Mouse (Mus musculus): ENCODE measurements at regions not wholly inside any gene's neighbourhood (a gene's known extent, or its start where the extent isn't known, plus 50 kb on each side); places are given as distances from the start of the nearest gene placed in this dataset.
"Not testable (repeated sequence)": the region's sequence is repeated elsewhere in the genome, so short reads cannot be mapped to it uniquely, and the experiment has no call there.

DNA sequence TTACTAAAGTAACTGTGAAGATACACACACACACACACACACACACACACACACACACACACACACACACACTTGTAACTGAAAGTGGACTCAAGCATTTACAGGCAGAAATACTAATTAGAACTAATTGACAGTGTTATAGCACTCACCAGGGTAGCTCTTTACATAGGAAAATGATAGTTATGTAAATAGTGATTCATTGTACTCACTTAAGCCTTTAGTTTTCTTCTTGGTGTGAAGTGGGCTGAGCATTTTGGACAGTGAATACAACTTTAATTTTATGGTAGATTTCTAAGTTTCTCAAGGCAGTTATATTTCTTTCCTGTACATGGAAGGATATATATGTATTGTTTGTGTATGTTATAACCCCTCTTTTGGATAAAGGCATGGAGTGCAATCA is 704.5 kb upstream of the Nr2f1 start:
- no peak for DNase-seq (ENCODE audit: low spot score)

DNA sequence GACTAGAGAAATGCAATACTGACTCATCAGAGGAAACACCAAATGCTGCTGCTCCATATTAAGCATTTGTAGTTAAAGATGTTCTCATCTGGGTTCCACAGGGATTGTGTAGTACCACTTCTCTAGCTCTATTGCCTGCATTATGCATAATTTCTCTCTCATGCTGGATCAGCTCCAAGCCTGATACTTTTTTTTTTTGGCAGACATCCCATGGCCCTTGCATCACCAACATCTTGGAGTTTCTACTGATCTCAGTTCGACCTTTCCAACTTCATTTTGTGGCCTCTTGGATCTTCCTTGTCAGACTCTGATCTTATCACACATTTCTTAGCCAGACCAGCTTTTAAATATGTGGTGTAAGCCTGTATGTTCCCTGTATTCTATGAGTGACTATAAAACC is 701.1 kb upstream of the Nr2f1 start:
- no peak for DNase-seq (ENCODE audit: low spot score)

- no peak for DNase-seq (ENCODE audit: low spot score)
Measured at GRCm38 (mm10) chr13:78892252-78892651, 692.7 kb upstream of the Nr2f1 start.

- DNase-seq (ENCODE audit: low spot score) = no peak
Measured at GRCm38 (mm10) chr13:78883062-78883461, 683.5 kb upstream of the Nr2f1 start.

DNA sequence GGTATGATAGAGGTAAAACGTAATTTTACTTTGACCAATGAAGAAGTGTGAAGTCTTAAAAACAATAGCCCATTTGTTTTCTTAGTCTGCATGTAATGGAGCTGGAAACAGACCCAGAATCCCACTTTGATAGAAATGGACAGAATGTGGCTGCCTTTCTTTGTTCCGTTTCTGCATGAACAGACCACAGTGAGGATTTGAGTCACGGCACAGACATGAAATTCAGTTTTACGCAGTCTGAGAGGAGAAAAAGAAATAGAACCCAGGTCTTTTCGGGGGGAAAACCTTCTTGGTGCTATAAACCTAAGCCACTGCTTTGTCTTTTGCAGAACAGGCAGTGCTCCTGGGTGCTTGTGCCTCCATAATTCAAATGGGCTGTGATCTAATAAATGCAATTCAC is 673.0 kb upstream of the Nr2f1 start:
- DNase-seq (ENCODE audit: low spot score) = no peak

DNA sequence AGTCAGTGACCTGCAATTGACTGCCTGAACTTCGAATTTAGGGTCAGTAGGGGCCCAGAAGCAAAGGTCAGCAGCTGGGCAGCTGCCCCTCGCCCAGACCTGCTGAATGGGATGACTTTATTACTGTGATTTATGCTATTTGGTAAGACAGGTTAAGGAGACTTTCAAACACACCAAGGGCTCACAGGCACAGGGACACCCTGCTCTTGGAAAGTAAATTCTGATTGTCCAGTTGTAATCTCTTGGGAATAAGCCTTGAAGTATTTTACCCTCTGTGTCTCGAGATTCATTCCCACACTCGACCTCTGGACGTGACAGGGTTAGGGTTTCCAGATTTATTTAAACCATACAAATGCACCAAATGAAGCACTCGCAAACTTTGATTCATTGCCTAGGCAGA is 672.4 kb upstream of the Nr2f1 start:
- DNase-seq (ENCODE audit: low spot score) = no peak

- DNase-seq (ENCODE audit: low spot score) = no peak
Measured at GRCm38 (mm10) chr13:78871254-78871653, 671.7 kb upstream of the Nr2f1 start.

GRCm38 (mm10) chr13:78824357-78824756 is 624.8 kb upstream of the Nr2f1 start:
- not testable (repeated sequence) for DNase-seq (ENCODE audit: low spot score)

DNA sequence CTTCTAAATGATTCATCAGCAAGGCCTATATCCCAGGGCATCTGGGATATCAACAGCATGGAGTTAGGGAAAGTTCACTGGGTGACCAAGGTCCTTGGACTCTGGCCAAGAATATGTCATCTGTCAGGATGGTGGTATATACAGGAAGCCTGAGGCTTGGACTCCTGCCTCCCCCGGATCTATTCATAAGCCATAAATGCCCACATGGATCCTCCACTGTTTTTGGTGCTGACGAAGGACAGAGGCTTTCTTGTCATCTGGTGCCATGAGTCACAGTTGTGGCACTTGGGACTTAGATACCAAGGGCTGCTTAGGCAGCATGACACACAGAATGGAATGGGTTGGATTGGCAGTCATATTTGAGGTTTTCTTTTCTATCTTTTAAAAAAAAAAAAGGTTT is 610.1 kb upstream of the Nr2f1 start:
- DNase-seq (ENCODE audit: low spot score) = no peak

DNA sequence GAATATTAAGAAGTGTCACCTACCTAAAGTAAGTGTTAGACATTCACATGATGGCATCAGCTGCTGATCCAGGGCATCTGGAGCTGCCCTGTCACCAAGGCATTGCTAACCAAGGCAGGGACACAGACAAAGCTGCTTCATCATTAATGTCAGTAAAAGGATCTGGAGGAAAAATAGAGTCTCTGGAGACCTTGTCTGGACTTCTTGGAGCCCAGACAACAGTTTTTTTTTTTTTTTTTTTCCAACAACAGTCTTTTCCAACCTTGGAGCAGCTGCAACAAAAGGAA is 603.2 kb upstream of the Nr2f1 start:
- no peak for DNase-seq (ENCODE audit: low spot score)

DNA sequence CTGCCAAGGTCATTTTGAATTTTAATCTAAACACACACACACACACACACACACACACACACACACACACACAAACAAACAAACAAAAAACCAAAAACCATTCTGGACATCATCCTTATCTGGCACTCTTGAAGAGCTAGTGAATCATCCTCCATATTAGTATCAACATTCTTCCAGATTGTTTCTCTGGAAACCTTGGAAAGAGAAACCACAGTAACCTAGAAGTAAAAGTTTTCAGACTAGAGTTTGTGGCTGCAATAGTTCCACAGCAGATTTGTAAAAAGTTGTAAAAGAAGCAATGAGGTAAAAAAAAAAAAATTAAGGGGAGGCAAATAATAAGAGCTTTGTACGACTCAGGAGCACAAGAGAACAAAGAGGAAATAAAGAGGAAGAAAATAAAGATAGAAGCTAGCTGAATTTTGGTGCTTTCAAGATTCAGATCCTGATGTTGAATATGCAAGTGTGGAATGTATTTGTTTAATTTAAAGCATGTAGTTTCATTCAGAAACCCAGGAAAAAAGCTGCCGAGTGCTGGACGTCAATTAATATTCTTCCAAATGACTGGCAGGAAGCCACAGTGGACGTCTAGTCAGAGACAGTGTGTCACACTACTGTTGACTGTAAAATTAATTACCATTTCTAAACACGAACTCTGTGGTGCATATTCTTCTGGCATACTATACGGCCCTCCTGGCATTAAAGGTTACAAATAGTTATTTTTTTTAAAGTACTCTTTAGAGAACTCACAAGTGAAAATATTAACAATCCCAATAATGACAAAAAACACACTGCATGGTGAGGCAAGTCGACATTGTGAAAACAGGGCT is 602.7 kb upstream of the Nr2f1 start:
- DNase-seq (ENCODE audit: low spot score) = no peak

DNA sequence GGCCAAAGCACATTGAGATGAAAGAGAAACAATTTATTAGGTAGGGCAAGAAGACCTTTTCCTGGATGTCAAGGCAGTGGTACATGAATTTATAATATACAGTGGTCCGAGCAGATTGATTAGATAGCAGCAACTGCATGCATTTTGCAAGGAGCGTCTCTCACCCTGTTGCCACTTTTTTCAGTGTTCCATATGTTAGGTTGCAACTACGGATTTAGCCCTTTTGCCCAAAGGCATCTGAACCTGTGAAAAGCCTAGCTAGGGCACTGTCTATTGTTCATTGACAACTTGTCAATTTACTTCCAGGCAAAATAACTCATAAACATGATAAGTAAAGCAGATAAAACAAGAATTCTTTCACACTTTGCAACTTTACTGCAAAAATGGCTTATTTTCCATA is 600.1 kb upstream of the Nr2f1 start:
- DNase-seq (ENCODE audit: low spot score) = no peak

- DNase-seq (ENCODE audit: low spot score) = no peak
Measured at GRCm38 (mm10) chr13:78795228-78795627, 595.7 kb upstream of the Nr2f1 start.

GRCm38 (mm10) chr13:78784285-78784684 is 584.7 kb upstream of the Nr2f1 start:
- no peak for DNase-seq (ENCODE audit: low spot score)

DNA sequence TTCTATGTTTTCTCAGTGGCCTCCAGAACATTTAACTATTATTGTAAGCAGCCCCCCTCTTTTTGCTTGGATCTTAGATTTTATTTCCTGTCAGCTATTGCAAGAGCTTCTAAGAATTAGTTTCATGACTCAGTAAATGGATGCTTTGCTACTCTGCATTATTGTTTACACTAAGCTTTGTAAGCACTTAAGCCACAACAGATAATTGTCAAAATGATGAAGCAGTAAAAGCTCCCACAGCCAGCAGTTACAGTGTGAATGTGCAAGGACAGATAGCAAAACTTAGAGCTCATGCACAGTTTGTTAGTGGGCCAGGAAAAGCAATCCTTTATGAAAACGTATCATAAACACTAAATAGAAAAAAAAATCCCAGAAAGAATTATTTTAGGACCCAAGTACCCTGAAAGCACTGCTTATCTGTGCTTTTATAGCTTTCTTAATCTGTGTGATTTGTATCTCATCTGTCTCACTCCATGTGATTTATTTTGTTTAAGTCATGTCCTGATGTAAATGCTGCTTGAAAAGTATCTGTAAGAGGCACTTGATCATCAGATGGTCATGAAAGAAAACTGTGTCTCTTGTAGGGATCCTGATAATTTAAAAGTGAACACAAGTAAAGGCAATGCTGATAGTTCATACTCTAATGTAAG is 584.2 kb upstream of the Nr2f1 start:
- DNase-seq (ENCODE audit: low spot score) = no peak
